Mouse (Mus musculus) skeletal muscle tissue, adult 2 months (tissue): ENCODE results near the gene Snx33.
A peak's percentile ranks its signal among the peaks of the same experiment; 100 is the strongest.

Experiments
- DNase-seq: peaks from one replicate; pipeline ENCODE4 v3.0.0-alpha.2; 2012; ENCODE audit warnings: low read depth, low spot score

The Snx33 gene

DNA sequence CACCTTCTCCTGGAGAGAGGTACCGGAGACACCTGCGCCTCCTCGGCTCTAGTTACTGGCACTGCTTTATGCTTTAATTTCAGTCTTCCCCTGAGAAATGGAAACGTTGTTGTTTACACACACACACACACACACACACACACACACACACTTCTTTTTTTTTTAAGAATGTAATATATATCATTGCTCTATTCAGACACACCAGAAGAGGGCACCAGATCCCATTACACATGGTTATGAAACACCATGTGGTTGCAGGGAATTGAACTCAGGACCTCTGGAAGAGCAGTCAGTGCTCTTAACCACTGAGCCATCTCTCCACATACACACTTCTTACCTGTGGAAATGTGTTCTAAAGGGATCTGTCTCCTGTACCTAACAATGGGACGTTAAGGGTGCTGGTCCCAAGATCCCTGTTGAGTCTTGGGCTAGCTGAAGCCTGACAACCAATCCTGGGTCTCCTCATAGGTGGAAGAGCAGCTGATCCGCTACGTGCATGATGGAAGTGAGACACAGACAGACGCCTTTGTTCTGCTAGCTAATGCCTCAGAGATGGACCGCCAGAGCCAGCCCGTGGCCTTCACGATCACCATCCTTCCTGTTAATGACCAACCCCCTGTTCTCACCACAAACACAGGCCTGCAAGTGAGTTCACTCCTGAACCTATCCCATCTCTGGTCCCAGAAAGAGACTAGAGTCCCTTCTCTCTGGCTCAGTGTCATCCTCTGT, 37.5 kb downstream of the Snx33 start:
- DNase-seq = no peak

DNA sequence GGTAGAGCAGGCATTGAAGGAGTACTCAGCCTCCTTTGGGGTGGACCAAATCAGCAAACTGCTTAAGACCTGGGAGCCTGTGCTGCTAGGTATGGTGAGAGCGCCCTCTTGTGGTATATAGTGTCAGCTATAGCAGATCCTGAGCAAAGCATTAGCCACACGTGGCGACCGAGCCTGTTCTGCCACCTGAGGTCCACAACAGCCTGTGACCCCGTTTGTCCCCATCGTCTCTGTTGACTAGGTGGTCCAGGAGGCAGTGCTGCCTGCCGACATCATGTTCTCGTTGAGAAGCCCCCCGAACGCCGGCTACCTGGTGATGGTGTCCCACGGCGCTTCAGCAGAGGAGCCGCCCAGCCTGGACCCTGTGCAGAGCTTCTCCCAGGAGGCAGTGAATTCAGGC, 38.4 kb downstream of the Snx33 start:
- peak; percentile 85 for DNase-seq

DNA sequence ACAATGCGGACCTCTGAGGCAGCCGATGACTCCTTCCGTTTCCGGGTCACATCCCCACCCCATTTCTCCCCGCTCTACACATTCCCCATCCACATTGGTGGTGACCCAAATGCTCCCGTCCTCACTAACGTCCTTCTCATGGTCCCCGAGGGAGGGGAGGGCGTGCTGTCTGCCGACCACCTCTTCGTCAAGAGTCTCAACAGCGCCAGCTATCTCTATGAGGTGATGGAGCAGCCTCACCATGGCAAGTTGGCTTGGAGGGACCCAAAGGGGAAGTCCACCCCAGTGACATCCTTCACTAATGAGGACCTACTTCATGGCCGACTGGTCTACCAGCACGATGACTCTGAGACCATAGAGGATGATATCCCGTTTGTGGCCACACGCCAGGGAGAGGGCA, 40.6 kb downstream of the Snx33 start:
- DNase-seq = no peak

DNA sequence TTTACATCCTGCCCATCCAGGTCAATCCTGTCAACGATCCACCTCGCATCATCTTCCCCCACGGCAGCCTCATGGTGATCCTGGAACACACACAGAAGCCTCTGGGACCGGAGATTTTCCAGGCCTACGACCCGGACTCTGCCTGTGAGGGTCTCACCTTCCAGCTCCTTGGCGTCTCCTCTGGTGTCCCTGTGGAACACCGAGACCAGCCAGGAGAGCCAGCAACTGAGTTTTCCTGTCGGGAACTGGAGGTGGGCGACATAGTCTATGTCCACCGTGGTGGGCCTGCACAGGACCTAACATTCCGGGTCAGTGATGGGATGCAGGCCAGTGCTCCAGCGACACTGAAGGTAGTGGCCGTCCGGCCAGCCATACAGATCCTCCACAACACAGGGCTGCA, 41.6 kb downstream of the Snx33 start:
- DNase-seq = no peak

DNA sequence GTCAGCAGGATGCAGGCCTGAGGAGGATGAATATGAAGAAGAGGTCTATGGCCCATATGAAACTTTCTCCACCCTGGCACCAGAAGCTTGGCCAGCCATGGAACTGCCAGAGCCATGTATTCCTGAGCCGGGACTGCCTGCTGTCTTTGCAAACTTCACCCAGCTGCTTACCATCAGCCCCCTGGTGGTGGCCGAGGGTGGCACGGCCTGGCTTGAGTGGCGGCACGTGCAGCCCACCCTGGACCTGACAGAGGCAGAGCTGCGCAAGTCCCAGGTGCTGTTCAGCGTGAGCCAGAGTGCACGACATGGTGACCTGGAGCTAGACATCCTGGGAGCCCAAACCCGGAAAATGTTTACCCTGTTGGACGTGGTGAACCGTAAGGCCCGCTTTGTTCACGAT, 42.1 kb downstream of the Snx33 start:
- DNase-seq = no peak

DNA sequence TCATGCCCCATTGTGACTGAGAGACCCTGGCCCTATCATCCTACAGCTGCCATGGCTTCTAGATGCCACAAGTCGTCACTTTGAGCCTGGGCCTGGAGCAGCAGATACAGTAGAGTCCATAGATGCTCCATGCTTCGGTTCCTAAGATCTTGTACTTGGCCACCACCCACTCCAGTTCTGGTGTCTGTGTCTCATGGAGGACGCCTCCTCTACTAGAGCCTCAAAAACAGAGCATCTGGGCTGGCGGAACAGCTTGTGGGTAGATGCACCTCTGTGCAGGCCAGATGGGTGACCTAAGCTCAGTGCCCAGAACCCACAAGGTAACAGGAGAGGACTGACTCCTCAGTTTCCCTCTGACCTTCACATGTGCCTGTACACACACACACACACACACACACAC, 43.8 kb downstream of the Snx33 start:
- DNase-seq = no peak

DNA sequence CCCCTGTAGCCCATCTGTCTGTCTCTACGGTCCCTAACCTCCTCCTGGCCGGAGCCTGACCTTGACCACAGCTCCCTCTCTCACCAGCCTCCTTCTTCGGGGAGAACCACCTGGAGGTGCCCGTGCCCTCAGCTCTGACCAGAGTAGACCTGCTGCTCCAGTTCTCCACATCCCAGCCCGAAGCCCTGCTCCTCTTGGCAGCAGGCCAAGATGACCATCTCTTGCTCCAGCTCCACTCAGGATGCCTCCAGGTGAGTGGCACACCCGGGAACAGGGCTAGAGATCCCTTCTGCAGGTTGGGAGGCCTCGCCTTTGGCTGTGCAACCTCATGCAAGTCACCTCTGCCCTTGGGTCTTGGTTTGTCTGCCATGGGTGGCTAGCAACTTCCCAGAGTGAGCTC, 44.7 kb downstream of the Snx33 start:
- DNase-seq = no peak

DNA sequence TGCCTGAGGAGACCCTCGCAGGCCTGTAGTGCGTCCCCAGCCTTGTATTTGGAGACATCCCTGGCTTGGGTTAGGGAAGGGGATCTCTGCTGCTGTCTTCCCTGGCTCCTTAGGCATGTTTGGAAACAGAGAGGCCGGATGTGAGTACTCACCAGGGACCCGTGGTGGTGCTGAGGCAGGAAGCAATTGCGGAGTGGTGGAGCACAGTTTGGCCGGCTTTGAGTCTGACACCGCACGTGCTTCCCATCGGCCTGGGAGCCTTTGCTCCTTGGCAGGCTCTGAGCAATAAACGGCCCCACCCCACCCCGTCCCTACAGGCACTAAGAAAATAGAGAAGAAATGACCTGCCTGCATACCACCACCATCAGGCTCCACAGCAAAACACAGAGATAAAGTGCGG, 45.4 kb downstream of the Snx33 start:
- peak; percentile 77 for DNase-seq

DNA sequence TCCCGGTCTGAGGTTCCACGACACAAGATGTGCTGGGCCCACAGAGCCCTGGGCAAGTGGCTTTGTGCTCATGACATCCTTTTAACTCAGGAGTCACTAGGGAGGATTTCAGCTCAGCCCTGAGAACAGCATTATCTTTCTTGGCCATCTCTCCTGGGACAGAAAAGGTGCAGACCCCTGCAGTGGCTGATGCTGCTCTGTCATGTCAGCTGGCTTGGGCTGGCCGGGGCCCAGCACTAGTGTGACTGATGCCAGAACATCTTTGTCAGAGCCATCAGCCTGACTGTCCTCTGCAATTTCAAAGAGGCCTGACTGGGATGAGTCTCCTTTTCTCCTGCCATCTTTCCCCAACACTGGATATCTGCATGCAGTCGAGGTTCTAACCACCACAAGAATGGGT, 45.9 kb downstream of the Snx33 start:
- no peak for DNase-seq

DNA sequence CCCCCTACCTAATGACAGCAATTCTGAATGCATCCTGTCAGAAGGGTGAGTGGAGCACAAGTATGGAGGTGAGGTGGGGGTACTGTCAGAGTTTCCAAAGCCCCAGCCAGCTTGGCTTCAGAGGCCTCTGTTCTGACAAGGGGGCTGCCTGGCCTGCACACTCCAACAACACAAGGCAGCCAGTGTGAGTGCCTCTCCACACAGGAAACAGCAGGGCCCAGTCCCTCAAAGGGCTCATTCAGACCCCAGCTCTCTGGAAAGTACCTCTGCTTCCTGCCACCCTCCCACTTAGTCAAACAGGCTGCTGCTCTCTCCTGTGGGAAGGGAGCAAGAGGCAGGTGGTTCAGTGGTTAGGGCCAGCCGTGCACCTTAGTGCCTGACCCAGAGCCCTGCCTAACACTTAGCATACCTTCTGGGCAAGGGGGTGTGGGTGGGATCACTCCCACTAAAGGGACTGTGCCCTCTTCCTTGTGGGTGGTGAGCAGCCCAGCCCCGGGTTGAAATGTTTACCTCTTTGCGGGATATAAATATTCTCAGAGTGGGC, 46.6 kb downstream of the Snx33 start:
- no peak for DNase-seq

DNA sequence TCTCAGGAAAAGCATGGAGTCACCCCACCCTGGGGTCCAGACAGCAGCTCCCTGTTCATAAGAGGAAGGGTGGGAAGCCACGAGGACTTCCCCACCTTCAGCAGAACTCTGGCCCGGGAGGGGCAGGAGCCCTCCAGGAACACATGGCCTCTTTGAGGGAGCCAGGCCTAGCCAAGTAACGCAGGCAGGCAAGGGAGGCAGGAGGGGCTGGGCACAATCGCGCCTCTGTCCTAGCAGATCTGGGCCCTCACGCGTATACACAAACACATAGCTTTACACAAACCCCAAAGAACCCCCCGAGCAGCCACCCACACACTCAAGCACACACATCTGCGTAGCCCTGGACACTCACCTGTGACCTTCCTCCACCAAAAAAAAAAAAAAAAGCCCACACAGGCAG, 47.4 kb downstream of the Snx33 start:
- no peak for DNase-seq

DNA sequence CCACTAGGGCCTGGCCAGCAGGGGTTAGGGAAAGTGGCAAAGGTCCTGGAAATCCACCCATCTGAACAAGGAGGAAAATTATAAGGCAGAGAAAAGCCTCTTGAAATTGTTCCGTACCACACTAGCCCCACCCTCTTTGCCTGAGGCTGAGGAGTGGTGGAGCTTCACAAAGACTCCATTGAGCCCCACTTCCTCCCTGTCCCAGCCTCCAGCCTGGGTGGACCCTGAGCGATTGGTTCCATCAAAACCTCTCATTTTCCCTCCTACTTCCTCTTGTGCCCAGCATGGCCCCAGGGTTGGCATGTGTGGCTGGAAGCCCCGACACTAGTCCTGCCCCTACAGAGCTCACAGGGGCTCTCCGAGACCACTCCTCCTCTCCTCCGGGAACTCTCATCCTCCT, 50.9 kb downstream of the Snx33 start:
- DNase-seq = no peak

DNA sequence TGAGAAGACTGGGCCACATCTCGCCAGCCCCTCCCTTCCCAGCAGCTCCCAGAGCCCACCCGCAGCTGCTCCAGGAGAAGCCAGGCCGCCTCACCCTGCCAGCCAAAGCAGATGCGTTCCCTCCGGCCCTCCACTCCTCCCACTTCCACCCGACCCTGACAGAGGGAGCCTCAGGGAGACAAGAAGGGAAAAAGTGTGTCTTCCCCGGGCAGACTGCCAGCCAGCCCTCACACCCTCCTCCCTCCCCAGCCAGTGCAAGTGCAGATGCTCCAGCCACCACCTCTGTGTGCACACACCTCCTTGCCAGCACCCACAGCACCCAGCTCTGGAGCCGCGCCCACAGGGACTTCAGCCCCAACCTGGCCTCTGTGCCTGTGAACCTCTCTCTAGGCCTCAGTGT, 51.4 kb downstream of the Snx33 start:
- DNase-seq = peak; percentile 72

DNA sequence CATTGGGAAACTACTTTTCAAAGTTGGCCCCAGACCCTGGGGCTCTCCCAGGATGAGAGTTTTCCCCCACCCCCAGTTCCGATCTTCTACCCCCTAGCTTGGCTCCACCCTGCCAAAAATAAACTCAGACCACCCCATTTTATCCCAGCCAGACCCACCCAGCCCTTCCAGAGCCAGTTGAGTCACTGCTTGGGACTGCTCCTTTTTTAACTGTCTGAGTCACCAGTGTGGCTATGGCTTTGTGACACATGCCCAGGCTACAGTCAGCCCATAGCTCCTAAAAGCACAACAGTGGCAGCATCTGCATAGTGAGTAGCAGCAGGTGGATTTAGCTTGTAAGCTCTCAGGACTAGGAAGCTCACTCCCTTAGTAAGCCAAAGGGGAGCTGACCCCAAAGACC, 55.1 kb downstream of the Snx33 start:
- no peak for DNase-seq

DNA sequence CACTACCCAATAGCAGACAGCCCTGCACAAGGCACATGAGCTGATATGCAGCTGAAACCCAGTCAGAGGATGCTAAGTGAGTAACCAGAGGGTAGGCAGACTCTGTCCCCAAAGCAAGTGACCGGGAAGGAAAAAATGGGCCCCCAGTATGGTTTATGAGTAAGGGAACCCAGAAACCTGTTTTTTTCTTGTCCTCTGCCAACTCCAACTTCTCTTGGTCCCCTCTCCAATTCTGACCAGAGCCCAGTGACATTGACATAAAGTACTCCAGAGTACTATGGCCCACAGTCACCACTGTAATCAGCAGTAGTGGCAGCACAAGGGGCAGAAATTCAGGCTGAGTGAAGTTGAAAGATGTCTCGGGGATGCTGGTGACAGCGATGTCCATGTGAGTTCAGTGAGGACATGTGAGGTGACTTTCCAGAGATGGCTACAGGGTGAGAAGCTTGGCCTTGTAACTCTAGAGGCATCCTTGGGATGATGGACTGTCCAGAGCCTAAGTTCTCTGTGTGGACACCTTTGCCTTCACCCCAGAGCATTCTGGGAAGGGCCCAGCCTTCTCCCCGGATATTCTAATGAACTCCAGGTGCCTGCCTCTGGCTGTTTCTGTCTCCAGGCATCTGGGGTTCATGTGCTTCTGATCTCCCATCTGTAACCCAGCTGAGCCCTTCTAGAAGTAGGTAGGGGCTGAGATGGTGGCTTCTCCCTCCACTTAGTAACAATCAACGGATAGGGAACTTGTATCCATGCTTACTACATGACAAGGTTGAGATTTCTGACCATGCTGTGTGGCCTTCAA, 55.9 kb downstream of the Snx33 start:
- DNase-seq = no peak

DNA sequence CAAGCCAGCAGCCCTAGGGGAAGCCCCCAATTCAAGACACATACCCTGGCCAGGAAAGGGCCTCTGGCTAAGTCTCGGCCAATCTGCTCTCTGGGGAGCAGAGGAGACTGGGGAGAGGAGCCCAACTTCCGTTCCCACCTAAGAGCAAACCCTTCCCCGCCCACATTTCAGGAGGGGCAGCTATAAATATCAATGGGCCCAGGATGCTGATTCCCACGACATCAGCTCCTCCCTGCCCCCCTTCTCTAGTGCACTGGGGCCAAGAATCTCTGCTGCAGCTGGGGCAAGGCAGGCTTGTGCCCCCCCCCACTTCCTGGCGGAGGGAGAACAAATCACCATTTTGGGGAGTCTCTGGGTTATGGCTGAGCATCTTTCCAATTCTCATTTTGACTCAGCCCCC, 57.0 kb downstream of the Snx33 start:
- peak; percentile 62 for DNase-seq

DNA sequence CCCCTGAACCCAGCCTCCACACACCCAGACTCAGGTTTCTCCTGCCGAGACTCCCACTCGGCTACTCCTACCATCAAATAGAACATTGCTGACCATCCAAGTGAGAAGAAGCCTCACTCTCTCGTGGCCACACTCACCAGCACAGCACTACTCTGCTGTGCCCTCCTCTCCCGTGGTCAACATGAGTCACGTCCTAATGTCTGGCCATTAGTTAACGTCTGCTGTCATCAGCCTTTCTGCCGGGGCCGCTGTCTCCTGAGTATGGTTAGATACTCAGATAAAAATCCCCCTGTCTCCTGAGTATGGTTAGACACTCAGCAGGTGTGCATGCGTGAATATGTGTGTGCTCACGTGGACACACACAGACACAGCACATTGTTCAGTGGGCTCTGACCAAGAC, 57.4 kb downstream of the Snx33 start:
- DNase-seq = no peak

DNA sequence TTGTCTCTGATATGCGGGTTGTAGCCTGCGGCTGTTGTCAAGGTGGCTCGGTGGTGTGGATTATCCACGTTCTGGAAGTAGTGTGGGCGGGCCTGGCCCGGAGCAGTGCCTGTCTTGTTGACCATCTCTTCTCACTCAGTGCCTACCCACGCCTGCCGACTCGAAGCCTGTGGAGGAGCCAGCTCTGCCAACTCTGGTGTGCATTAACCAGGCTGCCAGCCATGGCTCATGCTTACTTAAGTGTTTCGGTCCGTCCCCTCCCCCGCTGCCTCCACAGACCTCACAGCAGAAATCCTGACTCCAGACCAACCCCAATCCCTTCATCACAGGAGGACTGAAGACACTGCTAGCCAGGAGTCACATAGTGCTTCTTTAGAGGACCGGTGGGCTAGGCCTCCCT, 58.6 kb downstream of the Snx33 start:
- DNase-seq = no peak

DNA sequence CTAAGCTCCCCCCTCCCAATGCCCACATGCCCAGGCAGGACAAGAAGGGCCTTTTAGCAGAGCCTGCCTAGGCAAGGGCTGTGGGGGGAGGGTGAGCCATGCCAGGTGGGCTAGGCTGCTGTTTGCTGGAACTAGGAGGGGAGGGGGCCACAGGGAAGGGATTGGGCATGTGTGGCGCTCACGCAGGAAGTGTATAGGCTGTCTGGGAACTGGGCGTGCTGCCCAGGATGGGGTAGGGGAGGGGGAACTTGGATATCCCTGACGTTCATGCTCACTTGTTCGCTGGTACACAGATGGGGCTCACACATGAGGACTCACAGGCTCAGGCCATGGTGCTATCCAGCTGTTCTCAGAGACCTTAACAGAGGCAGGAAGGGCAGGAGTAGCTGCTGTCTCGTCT, 59.9 kb downstream of the Snx33 start:
- no peak for DNase-seq
